Mouse (Mus musculus) liver, embryonic 16.5 days (tissue): ENCODE measurements at regions not wholly inside any gene's neighbourhood (a gene's known extent, or its start where the extent isn't known, plus 50 kb on each side); places are given as distances from the start of the nearest gene placed in this dataset.

Experiments
- ATAC-seq: fragments of 200-750 bp; cut with Nextera tagmentation; 2 replicates; pipeline ENCODE4 v1.8.0; 2017; ENCODE audit warnings: low read depth, mild to moderate bottlenecking, moderate number of reproducible peaks, moderate library complexity
- H3K27ac ChIP-seq: fragments of 300-500 bp; sonication (generic); 2 replicates; pipeline ENCODE4 v1.5.1; 2014; ENCODE audit warnings: mild to moderate bottlenecking, low read length
- H3K27me3 ChIP-seq: fragments of 300-500 bp; sonication (generic); 2 replicates; pipeline ENCODE4 v1.6.1; 2014; ENCODE audit warnings: low read depth, low read length, mixed read lengths; ENCODE audit not compliant: control insufficient read depth, insufficient read depth
- H3K36me3 ChIP-seq: fragments of 300-500 bp; sonication (generic); 2 replicates; pipeline ENCODE4 v1.6.1; 2014; ENCODE audit warnings: mild to moderate bottlenecking; ENCODE audit not compliant: control insufficient read depth, insufficient read depth
- H3K4me1 ChIP-seq: fragments of 300-500 bp; sonication (generic); 2 replicates; pipeline ENCODE4 v1.6.1; 2014; ENCODE audit warnings: low read depth, low read length, mixed read lengths; ENCODE audit not compliant: control insufficient read depth
- H3K4me2 ChIP-seq: fragments of 300-500 bp; sonication (generic); 2 replicates; pipeline ENCODE4 v1.6.1; 2014; ENCODE audit warnings: low read depth, low read length, mixed read lengths
- H3K4me3 ChIP-seq: fragments of 300-500 bp; sonication (generic); 2 replicates; pipeline ENCODE4 v1.5.1; 2014; ENCODE audit warnings: low read depth, mild to moderate bottlenecking, low read length
- H3K9ac ChIP-seq: fragments of 300-500 bp; sonication (generic); 2 replicates; pipeline ENCODE4 v1.6.1; 2014; ENCODE audit warnings: low read depth, low read length
- H3K9me3 ChIP-seq: fragments of 300-500 bp; sonication (generic); replicated peaks from 2 replicates; pipeline ENCODE4 v1.6.1; 2016; ENCODE audit warnings: low read length; ENCODE audit not compliant: control insufficient read depth
- WGBS: fragments of 180-500 bp; shearing (Covaris S2); extraction: QIAGEN DNeasy Blood & Tissue Kit; methylation state at CpG from one replicate; pipeline ENCODE4 v1.1.7; 2014; ENCODE audit not compliant: insufficient replicate concordance; 5-methylcytosine and 5-hydroxymethylcytosine counted together

- Histone ChIP-seq H3K9me3 (no peaks in the 10 kb centered on the region), H3K27ac (no peak overlapping the region), H3K36me3 (no peaks in the 10 kb centered on the region), H3K4me3 (no peak overlapping the region), H3K9ac (no peak overlapping the region), H3K4me2 (no peak overlapping the region), H3K27me3 (no peaks in the 10 kb centered on the region), H3K4me1 (no peaks in the 10 kb centered on the region)
- no peak for ATAC-seq
- 46% methylated on average over 4 of the region's 4 CpGs for WGBS
Observed at GRCm38 (mm10) chr1:76944046-76944445, 570.8 kb downstream of the Epha4 start.

- no peaks in the 10 kb centered on the region for H3K9me3 ChIP-seq
- H3K27me3 ChIP-seq = no peaks in the 10 kb centered on the region
- no peak overlapping the region for H3K4me3 ChIP-seq
- no peaks in the 10 kb centered on the region for H3K4me1 ChIP-seq
- H3K4me2 ChIP-seq = no peak overlapping the region
- ATAC-seq = no peak
- H3K27ac ChIP-seq = no peak overlapping the region
- H3K36me3 ChIP-seq = no peaks in the 10 kb centered on the region
- no peak overlapping the region for H3K9ac ChIP-seq
Observed at GRCm38 (mm10) chr1:76955031-76955430, 559.9 kb downstream of the Epha4 start.

- Histone ChIP-seq H3K9ac (no peak overlapping the region), H3K36me3 (no peaks in the 10 kb centered on the region), H3K9me3 (no peaks in the 10 kb centered on the region), H3K4me2 (no peak overlapping the region), H3K27ac (no peak overlapping the region), H3K27me3 (no peaks in the 10 kb centered on the region), H3K4me1 (no peaks in the 10 kb centered on the region), H3K4me3 (no peak overlapping the region)
- 60% methylated on average over 5 of the region's 5 CpGs for WGBS
- no peak for ATAC-seq
Observed at GRCm38 (mm10) chr1:76957411-76957810, 557.5 kb downstream of the Epha4 start.

- H3K36me3 ChIP-seq = no peaks in the 10 kb centered on the region
- no peak overlapping the region for H3K4me3 ChIP-seq
- H3K27me3 ChIP-seq = no peaks in the 10 kb centered on the region
- H3K4me2 ChIP-seq = no peak overlapping the region
- no peak overlapping the region for H3K27ac ChIP-seq
- 31% methylated on average over 4 of the region's 4 CpGs for WGBS
- no peak for ATAC-seq
- no peaks in the 10 kb centered on the region for H3K9me3 ChIP-seq
- no peaks in the 10 kb centered on the region for H3K4me1 ChIP-seq
- no peak overlapping the region for H3K9ac ChIP-seq
Observed at GRCm38 (mm10) chr1:76958706-76959105, 556.2 kb downstream of the Epha4 start.

GRCm38 (mm10) chr1:76972454-76972853 is 542.4 kb downstream of the Epha4 start:
- Histone ChIP-seq H3K4me2 (no peak overlapping the region), H3K27ac (no peak overlapping the region), H3K4me3 (no peak overlapping the region), H3K9ac (no peak overlapping the region), H3K9me3 (no peaks in the 10 kb centered on the region), H3K27me3 (no peaks in the 10 kb centered on the region), H3K4me1 (no peaks in the 10 kb centered on the region), H3K36me3 (no peaks in the 10 kb centered on the region)
- WGBS = 60% methylated on average over 4 of the region's 4 CpGs
- no peak for ATAC-seq

- Histone ChIP-seq H3K4me2 (no peak overlapping the region), H3K27me3 (no peaks in the 10 kb centered on the region), H3K9ac (no peak overlapping the region), H3K9me3 (no peaks in the 10 kb centered on the region), H3K36me3 (no peaks in the 10 kb centered on the region), H3K27ac (no peak overlapping the region), H3K4me3 (no peak overlapping the region), H3K4me1 (no peaks in the 10 kb centered on the region)
- 58% methylated on average over 12 of the region's 12 CpGs for WGBS
- ATAC-seq = no peak
Observed at GRCm38 (mm10) chr1:76975077-76975945, 539.6 kb downstream of the Epha4 start.

GRCm38 (mm10) chr1:76980498-76981152 is 534.3 kb downstream of the Epha4 start:
- Histone ChIP-seq H3K27ac (no peak overlapping the region), H3K9ac (no peak overlapping the region), H3K4me2 (no peak overlapping the region), H3K9me3 (no peaks in the 10 kb centered on the region), H3K4me3 (no peak overlapping the region), H3K27me3 (no peaks in the 10 kb centered on the region), H3K36me3 (no peaks in the 10 kb centered on the region), H3K4me1 (no peaks in the 10 kb centered on the region)
- ATAC-seq = no peak
- 55% methylated on average over 9 of the region's 9 CpGs for WGBS

GRCm38 (mm10) chr1:76993776-76994175 is 521.1 kb downstream of the Epha4 start:
- no peak for ATAC-seq
- Histone ChIP-seq H3K9me3 (no peaks in the 10 kb centered on the region), H3K27me3 (no peaks in the 10 kb centered on the region), H3K4me3 (no peak overlapping the region), H3K4me2 (no peak overlapping the region), H3K9ac (no peak overlapping the region), H3K4me1 (no peaks in the 10 kb centered on the region), H3K27ac (no peak overlapping the region), H3K36me3 (no peaks in the 10 kb centered on the region)
- WGBS = 41% methylated on average over 2 of the region's 2 CpGs

GRCm38 (mm10) chr1:77008001-77008400 is 506.9 kb downstream of the Epha4 start:
- 76% methylated on average over 6 of the region's 6 CpGs for WGBS
- no peak overlapping the region for H3K4me3 ChIP-seq
- no peak overlapping the region for H3K9ac ChIP-seq
- no peaks in the 10 kb centered on the region for H3K9me3 ChIP-seq
- H3K36me3 ChIP-seq = no peaks in the 10 kb centered on the region
- no peaks in the 10 kb centered on the region for H3K4me1 ChIP-seq
- no peak overlapping the region for H3K27ac ChIP-seq
- no peak for ATAC-seq
- H3K4me2 ChIP-seq = no peak overlapping the region
- H3K27me3 ChIP-seq = no peaks in the 10 kb centered on the region
